Mouse (Mus musculus) C2C12 (cell line): ENCODE measurements at regions not wholly inside any gene's neighbourhood (a gene's known extent, or its start where the extent isn't known, plus 50 kb on each side); places are given as distances from the start of the nearest gene placed in this dataset.
A peak's percentile ranks its signal among the peaks of the same experiment; 100 is the strongest.

Experiments used
- H3K27me3 ChIP-seq: one replicate; pipeline ENCODE4 v1.6.1; 2011; ENCODE audit not compliant: control insufficient read depth, insufficient read depth, insufficient read length
- H3K36me3 ChIP-seq: one replicate; pipeline ENCODE4 v1.6.1; 2011; ENCODE audit not compliant: control insufficient read depth, insufficient read depth
- H3K4me3 ChIP-seq: one replicate; pipeline ENCODE4 v1.5.1; 2011; ENCODE audit warnings: mild to moderate bottlenecking, control low read depth; ENCODE audit not compliant: poor library complexity, insufficient read depth, severe bottlenecking
- H3K79me2 ChIP-seq: one replicate; pipeline ENCODE4 v1.6.1; 2011; ENCODE audit not compliant: control insufficient read depth, insufficient read depth
- H3K79me3 ChIP-seq: one replicate; pipeline ENCODE4 v1.6.1; 2011; ENCODE audit warnings: low read depth, control low read depth
- H3ac ChIP-seq: one replicate; pipeline ENCODE3; 2011; ENCODE audit warnings: low read depth; ENCODE audit not compliant: control insufficient read depth, insufficient read length
- CEBPB ChIP-seq: IDR thresholded peaks from one replicate; pipeline ENCODE4 v1.6.1; 2011; ENCODE audit warnings: low read depth, mild to moderate bottlenecking, control low read depth, moderate library complexity
- CTCF ChIP-seq: IDR thresholded peaks from one replicate; pipeline ENCODE4 v1.5.1; 2011; ENCODE audit not compliant: control insufficient read depth, insufficient read depth, insufficient read length
- FOSL1 ChIP-seq: IDR thresholded peaks from one replicate; pipeline ENCODE4 v1.8.0; 2011; ENCODE audit warnings: mild to moderate bottlenecking, low read length; ENCODE audit not compliant: poor library complexity, insufficient read depth, severe bottlenecking
- MAX ChIP-seq: IDR thresholded peaks from one replicate; pipeline ENCODE4 v1.6.1; 2011; ENCODE audit warnings: mild to moderate bottlenecking, control low read depth
- MYOD1 ChIP-seq: IDR thresholded peaks from one replicate; pipeline ENCODE4 v1.6.1; 2011; ENCODE audit warnings: low read depth; ENCODE audit not compliant: control insufficient read depth, insufficient read length
- MYOG ChIP-seq: IDR thresholded peaks from one replicate; pipeline ENCODE4 v1.6.1; 2011; ENCODE audit not compliant: control insufficient read depth, insufficient read length; ENCODE audit errors: extremely low read depth
- USF1 ChIP-seq: IDR thresholded peaks from one replicate; pipeline ENCODE4 v1.6.1; 2011; ENCODE audit warnings: low read depth, mild to moderate bottlenecking, control low read depth, moderate library complexity

DNA sequence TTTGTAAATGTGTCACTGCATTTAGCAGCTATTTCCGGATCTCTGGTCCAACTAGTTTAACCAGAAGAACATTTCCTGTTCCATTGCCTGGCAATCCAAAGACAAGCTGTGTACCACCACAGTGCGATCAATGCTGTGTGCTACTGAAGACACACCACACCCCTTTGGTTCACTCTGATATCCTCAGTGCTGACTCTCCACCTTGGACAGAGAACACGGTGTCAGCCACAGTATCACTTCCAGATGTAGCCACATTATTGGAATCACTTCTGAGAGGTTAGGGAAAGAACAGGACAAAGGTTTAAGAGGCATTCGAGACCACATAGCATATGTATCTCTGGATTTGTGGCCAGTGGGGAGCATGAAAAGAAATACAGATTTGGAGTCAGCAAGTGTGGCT lies 264.4 kb upstream of the Cdyl start:
- no peaks in the 10 kb centered on the region for H3K27me3 ChIP-seq
- no peak overlapping the region for H3ac ChIP-seq
- H3K4me3 ChIP-seq, result no peak overlapping the region
- H3K79me3 ChIP-seq, result no peaks in the 10 kb centered on the region
- TF ChIP-seq MAX (no peak), USF1 (no peak), CTCF (no peak), CEBPB (no peak), MYOD1 (no peak), MYOG (no peak), FOSL1 (no peak)
- no peaks in the 10 kb centered on the region for H3K36me3 ChIP-seq
- H3K79me2 ChIP-seq, result no peaks in the 10 kb centered on the region

DNA sequence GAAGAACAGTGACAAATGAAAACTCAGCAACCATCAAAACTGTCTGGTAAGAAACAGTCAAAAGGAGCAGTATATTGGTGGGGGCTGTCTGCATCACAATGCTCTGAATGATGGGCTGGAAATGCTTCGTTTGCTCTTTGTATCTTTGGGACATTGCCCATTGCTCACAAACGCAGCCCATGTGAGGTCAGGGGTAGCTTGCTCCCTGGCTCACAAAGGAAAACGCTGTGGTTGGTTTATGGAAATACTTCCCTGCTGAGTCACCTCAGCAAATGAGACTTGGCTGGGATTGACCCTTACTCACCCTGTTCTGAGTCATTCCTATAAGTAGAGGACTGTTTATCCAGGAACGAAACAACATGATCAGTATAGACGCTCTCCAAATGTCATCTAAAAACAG lies 264.0 kb upstream of the Cdyl start:
- Histone ChIP-seq H3K79me2 (no peaks in the 10 kb centered on the region), H3K27me3 (no peaks in the 10 kb centered on the region), H3K79me3 (no peaks in the 10 kb centered on the region), H3K36me3 (no peaks in the 10 kb centered on the region), H3K4me3 (no peak overlapping the region), H3ac (no peak overlapping the region)
- TF ChIP-seq FOSL1, result peak; percentile 94
- TF ChIP-seq MAX, result peak; percentile 74
- TF ChIP-seq MYOD1, result peak; percentile 54
- TF ChIP-seq CTCF, result no peak

DNA sequence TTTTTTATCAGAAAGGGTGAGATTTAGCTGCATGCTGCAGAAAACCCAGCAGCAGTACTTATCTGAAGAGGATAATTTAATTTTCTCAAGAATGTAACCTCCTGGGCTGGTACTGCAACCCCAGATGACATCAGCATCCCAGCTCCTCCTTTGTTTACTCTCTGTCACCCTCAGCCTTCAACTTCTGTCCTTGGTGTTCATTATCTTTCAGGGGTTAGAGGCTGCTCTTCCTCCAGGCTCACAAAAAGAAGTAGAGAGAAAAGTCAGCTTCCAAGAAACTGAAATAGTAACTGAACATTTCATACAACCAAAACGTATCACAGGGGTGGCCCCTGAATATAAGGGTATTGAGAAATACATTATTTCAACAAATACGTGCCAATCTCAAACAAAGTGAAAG lies 262.5 kb upstream of the Cdyl start:
- no peaks in the 10 kb centered on the region for H3K27me3 ChIP-seq
- TF ChIP-seq USF1, result no peak
- TF ChIP-seq MYOD1, result no peak
- TF ChIP-seq CEBPB, result no peak
- TF ChIP-seq CTCF, result no peak
- H3K36me3 ChIP-seq, result no peaks in the 10 kb centered on the region
- H3K4me3 ChIP-seq, result no peak overlapping the region
- no peak overlapping the region for H3ac ChIP-seq
- no peaks in the 10 kb centered on the region for H3K79me2 ChIP-seq
- no peaks in the 10 kb centered on the region for H3K79me3 ChIP-seq

DNA sequence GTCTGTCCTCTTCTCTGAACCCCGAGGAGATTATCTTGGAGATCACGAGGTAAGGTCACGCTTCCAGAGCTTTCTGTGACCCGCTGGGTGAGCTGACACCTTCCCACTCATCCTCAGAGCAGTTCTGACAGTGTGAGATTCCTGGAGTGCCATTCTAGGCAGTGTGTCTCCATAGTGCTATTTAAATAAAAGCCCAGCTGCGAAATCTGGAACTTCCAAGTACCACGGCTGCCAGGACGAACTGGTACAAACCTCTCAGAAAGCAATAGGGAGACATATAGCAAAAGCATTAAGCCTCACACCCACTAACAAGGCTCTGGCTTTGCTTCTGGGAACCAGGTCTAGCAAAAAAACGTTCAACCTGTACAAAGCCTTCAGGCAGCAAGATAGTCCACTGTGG lies 261.4 kb upstream of the Cdyl start:
- Histone ChIP-seq H3K27me3 (no peaks in the 10 kb centered on the region), H3K36me3 (no peaks in the 10 kb centered on the region), H3ac (no peak overlapping the region), H3K79me3 (no peaks in the 10 kb centered on the region), H3K79me2 (no peaks in the 10 kb centered on the region), H3K4me3 (no peak overlapping the region)
- TF ChIP-seq USF1 (no peak), FOSL1 (no peak), CEBPB (no peak), MYOD1 (no peak), CTCF (no peak), MYOG (no peak), MAX (no peak)

DNA sequence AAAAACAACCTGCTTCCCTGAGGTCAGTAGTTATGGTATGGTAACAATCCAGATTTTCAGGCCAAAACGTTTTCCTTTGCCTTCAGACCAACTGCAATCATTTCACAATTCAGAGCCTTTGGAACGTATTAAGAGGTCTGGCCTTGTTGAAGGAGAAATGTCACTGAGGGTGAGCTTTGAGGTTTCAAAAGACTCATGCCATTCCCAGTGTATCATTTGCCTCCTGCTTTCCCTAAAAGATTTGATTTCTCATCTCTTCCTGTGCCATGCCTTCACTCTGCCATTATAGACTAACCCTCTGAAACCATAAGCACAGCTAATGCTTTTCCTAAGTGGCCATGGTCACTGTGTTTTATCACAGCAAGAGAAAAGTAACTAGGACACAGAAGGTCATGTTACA lies 256.8 kb upstream of the Cdyl start:
- TF ChIP-seq CTCF (no peak), MYOG (no peak), MYOD1 (no peak), CEBPB (no peak), MAX (no peak), USF1 (no peak), FOSL1 (no peak)
- Histone ChIP-seq H3K4me3 (no peak overlapping the region), H3K79me3 (no peaks in the 10 kb centered on the region), H3K79me2 (no peaks in the 10 kb centered on the region), H3K27me3 (no peaks in the 10 kb centered on the region), H3K36me3 (no peaks in the 10 kb centered on the region), H3ac (no peak overlapping the region)

DNA sequence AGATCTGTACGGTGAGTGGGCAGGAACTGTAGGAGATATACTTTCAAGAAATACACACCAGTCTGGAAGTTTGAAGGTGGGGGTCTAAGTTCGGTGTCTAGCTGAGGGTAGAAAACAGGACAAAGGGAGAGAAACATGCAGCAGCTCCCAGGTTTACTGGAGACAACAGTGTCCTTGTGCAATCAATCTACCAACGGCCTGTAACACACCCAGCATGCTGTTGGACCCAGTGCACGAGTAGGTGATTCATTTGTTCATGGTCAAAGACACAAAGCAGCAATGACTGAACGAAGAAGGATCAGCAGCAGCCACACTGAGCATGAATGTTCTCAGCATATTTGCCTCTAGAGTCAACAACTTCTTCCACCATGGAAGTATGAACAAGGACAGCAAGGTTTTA lies 255.2 kb upstream of the Cdyl start:
- no peaks in the 10 kb centered on the region for H3K79me3 ChIP-seq
- H3ac ChIP-seq, result no peak overlapping the region
- TF ChIP-seq MAX, result no peak
- TF ChIP-seq CEBPB, result no peak
- no peak for TF ChIP-seq MYOD1
- TF ChIP-seq CTCF, result no peak
- no peak for TF ChIP-seq FOSL1
- TF ChIP-seq MYOG, result no peak
- no peak for TF ChIP-seq USF1
- no peaks in the 10 kb centered on the region for H3K36me3 ChIP-seq
- no peaks in the 10 kb centered on the region for H3K79me2 ChIP-seq
- no peaks in the 10 kb centered on the region for H3K27me3 ChIP-seq
- no peak overlapping the region for H3K4me3 ChIP-seq
